Mouse (Mus musculus) embryo, embryonic 9.5 days (tissue): ENCODE measurements around the gene Cyp4f13.

Experiments used
- DNase-seq: peaks from one replicate; pipeline ENCODE4 v3.0.0-alpha.2; 2017; ENCODE audit errors: extremely low spot score

Cyp4f13 gene

DNA sequence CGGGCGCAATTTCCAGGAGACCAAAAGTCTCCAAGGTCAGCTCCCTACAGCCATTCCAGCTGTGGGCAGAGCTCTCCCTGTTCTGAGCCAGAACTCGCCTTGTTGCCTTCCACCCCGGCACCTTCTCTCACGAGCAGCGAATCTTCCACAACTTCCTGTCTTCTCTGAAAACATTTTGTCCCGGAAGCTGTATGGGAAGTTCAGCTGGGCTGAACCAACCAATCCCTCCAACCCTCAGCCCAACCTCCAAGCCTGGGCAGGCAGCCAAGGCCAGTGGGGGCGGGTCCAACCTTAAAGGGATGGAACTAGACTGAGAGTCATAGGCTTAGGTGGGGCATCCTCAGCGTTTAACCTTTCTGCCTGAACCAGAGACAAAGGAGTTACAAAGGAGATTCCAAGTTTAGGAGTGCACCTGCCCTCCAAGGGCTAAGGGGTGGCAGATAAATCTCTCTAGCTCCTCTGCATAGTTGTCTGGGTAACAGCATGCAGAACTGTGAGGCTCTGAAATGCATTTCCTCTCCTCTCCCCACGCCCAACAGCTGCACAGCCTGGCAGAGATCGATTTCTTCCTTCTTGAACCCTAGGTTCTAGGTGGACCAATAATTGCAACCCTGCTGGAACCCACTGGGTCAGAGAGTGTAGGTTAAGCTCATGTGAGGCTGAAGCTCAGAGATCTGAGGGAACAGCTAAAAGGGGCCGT is at the start of gene Cyp4f13:
Cyp4f13 (minus strand) TSS at position 188 of the 700 bp plus-strand sequence.
- DNase-seq, result peak; percentile 37

DNA sequence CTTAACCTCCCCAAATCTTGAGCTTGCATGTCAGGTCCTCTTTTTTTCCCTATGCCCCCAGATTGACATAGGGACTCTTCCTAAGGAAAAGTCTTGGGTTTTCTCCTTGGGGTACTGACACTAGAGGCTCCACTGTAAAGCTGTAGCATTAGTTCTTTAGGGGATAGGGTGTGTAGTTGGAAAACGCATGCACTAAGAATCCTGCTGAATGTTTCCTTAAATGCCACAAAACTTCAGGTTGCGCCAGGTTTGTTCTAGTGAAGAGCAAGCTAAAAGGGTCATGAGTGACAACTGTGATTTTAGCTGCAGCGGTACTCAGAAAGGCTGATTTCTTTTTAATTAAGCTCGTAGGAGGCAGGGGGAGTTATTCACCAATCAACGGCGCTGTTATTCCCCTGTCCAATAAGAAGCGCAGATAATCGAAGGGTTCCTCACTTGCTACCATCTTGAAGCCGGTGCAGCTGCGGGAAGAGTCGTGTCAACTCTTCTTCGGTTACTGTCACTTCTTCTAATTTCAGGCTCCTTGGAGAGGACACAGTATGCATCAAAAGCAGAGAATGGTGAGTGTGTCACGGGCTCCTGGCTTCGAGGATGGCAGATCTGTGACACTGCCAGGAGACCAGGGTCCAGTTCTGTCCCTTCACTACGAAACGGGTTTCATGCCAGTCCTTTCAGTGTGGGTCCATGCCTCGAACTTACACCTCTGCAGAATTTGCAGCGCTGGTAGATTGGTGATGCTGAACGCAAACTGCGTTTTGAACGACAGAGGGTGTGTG is 45.7 kb upstream of the Cyp4f13 start, which contains the start of gene Zfp952:
Zfp952 (plus strand) TSS at position 431 of the 776 bp plus-strand sequence.
- peak; percentile 85 for DNase-seq

DNA sequence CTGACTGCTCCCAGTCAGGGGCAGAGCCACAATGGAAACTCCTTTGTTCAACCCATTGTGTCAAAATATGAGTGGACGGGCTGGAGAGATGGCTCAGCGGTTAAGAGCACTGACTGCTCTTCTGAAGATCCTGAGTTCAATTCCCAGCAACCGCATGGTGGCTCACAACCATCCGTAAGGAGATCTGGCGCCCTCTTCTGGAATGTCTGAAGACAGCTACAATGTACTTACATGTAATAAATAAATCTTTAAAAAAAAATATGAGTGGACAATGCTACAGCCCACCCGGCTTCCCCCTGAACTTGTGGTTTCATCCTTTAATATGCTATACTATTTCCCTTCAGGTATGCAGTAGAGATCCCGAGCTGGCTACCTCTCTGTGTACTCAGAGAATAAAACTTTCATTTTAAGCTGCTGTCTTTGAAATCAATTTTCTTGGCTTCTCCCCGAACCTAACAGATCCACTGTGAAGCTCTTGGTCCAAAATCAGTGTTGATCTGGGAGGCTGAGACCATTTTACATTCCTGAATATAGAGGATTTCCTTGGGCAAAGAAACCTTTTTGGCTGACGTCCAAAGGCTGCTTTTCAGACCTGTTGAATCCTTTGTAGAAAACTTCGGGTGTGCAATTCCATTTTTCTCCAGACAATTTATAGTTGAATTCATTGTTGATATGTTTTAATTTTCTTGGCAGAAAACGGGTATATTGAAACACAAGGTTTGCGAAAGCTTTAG is 44.9 kb upstream of the Cyp4f13 start:
- no peak for DNase-seq

DNA sequence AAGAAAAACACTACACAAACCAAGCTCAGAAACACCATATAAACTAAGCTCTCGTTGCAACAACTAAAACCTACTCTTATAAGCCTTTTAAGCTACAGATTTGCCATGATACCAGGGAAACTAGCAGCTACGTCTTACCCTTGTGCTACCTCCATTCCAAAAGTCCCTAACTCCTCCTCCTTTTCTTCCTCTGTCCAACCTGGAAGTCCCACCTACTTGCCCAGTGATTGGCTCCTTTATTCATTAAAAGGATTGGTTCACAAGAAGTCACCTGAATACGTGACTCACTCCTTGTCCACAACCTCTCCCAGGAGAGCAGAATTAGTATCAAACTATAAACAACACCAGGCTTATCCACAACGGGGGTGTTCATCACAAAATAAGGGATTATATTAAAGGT is 39.1 kb upstream of the Cyp4f13 start:
- DNase-seq, result no peak

DNA sequence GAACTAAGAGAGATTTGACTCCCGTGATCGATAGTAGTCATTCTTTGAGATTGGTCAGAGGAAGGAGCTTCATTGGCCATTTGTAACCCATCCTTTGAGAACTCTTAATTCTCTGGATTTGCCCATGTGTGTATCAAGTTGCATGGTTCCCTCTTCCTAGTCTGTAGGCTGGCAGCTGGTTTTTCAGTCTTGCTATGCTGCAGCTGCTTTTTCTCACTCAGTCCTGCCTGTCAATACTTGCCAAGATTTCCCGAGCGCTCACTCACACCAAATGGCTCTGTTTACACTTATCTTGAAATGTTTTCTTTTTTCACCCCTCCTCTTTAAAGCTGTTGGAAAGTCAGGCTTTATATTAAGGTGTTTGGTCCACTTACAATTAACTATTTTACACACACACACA is 34.2 kb upstream of the Cyp4f13 start:
- DNase-seq, result no peak

DNA sequence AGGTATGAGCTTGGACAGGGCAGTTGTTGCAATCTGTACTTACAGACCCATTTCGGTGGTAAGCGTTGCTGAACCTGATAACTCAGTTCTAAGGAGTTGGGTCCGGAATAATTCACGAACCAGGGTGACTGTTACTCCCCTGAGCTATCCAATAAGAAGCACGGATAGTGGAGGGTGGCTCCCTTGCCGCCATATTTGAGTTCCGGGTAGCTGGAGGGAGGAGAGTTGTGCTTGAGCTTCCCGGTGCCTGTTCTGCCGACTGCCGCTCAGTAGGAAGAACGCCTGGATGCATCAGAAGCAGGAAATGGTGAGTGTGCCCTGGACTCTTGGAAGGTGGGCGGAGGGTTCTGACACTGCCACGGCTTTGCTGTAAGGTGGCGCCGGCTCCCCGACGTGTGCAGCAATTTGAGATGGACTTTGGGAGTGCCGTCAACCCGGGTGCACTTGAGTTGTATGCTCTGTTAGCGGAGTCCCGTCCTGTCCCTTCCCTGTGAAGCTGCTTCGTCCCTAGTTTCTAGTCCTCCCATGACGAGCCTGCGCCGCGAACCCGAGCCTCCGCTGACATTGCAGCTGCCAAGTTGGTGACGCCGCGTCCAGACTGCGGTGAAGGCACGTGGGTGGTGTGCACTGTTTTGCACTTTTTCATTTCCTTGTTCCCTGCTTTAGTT is 18.6 kb upstream of the Cyp4f13 start, which contains the start of gene Zfp472:
Zfp472 (plus strand) TSS at position 192 of the 668 bp plus-strand sequence.
- DNase-seq, result peak; percentile 94

DNA sequence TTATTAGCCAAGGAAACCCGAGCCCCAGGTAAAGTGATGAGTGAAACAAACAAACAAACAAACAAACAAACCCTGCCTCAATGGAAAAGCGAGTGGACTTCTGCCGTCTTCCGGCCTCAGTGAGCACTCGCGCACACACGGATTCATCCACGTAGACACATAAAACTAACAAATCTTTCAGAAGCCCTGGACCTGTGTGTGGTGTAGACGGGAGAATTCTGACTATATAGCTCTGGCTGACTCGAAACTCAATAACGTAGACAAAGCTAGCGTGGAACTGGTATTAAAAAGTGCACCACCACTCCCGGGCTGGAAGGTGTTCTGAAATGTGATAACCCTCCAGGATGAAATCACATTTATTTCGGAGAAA is 18.0 kb upstream of the Cyp4f13 start:
- no peak for DNase-seq

DNA sequence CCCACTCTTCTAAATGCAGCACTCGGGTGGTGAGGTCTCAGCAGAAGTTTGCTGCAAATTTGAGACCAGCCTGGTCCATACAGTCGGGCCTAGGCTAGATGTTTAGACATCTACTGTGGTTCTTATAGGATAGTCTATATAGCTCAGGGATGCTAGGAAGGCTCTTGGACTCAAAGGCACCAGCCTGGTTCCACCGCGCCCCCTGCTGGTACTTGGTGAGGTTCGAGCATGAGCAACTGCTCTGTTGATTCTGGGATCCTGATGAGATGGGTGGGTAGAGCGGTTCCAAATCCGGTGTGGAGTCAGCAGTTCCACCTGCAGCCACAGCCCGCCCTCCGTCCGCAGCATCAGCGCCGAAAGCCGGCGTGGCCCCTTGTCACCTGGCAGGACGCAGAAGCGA is 4.2 kb upstream of the Cyp4f13 start:
- DNase-seq, result peak; percentile 43

DNA sequence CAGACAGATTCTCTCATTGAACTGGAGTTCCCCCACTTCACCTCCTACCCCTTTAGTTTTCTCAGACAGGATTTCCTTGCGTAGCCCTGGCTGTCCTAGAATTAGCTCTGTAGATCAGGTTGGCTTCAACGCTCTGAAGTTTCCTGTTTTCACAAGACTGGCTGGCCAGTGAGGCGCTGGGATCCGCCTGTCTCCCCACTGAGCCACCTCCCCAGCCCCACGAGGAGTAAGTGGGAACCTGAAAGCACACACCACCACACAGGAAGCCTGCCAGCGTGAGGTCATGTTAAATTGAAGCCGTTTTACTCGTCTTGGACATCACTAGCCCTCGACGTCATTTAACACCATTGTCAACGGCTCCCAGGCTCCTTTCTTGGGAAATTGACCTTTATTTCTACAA is 3.8 kb upstream of the Cyp4f13 start:
- DNase-seq, result no peak

DNA sequence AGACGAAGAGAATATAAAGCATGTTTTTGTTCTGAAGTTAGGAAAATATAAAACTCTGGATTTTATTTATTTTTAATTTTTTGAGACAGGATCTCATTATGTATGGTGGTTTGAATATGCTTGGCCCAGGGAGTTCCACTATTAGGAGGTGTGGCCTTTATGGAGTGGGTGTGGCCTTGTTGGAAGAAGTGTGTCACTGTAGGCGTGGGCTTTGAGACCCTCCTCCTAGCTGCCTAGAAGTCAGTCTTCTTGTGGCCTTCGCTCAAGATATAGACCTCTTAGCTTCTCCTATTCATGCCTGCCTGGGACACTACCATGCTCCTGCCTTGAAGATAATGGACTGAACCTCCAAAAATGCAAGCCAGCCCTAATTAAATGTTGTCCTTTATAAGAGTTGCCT is 2.9 kb upstream of the Cyp4f13 start:
- DNase-seq, result no peak

DNA sequence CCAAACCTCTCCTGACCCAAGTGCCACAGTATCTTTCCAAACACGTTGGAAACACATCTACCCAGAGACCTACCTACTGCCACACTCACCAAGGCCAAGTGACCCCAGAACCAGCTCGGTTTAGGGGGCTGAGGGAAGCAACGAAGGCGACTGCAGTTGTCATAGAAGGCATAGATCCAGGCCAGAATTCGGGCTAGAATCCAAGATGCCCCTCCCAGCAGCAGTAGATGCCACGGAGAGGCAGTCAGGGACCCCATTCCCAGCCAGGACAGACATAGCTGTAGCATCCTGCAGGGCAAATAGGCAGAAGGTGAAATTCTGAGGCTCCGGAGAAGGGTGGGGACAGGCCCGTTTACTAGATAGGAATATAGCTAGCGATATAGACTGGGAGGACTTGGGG is 486 bp downstream of the Cyp4f13 start:
- DNase-seq, result no peak

DNA sequence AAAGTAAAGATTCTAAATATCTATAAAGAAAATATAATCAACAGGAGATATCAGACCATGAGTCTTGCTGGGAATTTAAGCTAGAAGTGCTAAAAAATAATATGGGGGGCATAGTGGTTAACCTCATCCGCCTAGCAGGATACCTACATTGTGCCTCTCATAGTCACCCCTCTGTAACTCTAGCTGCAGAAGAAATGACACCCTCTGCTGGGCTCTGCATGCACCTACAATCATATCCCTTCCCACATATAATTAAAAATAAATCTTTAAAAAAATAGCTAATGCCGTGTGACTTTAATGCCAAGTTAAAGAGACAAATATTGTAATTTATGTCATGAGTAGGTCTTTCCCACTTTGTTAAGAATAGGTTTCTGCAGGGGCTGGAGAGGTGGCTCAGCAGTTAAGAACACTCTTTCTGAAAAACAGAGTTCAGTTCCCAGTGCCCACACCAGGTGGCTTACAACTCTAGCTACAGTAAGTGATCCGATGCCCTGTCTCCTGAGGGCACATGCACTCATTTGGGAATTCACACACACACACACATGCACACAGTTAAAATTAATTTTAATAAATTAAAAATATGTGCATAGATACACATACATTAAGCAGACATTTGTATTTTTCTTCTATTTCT is 2.7 kb downstream of the Cyp4f13 start:
- DNase-seq, result no peak

DNA sequence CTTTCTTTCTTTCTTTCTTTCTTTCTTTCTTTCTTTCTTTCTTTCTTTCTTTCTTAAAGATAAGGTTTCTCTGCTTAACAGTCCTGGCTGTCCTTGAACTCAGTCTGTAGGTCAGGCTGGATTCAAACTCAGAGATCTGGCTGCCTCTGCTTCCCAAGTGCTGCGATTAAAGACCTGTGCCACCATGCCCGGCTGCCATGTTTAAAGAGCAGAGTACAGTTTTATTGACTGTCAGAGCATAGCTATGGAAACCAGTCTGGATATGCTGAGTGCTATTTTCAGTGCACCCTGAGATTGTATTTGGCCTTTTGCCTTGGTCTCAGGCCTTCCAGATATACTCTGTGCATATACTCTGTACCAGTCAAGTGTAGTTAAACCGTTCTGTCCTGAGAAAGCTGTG is 3.5 kb downstream of the Cyp4f13 start:
- DNase-seq, result no peak

DNA sequence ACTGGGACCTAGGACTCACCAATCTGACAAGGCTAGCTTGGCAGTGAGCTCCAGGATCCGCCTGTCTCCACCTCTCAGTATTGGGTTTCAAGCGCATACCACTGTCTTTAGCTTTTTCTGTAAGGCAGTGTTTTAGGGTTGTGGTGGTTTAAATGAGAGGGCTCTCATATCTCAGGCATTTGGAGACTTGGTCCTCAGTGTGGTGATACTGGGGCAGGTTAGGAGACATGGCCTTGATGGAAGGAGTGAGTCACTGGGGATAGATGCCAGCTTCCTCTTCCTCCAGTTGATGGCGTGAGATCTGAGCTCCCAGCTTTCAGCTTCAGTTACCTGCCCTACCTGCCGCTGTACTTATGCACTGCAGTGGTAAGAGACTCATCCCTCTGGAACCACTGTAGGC is 7.4 kb downstream of the Cyp4f13 start:
- no peak for DNase-seq

DNA sequence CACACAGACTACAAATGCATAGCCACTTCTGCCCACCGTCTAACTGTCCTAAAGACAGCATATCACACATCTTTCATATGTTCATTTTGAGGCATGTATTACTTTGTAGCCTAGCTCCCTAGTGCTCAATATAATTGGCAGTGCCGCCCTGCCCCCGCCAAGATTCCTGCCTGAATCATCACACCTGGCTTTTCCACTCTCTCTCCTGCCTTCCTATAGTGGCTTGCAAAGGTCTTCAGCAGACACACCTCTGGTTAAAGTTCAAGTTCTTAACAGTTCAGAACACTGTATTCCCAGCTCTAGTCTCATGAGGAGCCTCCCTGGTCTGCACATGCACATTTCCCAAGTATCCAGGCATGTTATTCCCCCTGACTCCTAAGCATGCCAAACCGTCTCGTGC is 19.4 kb downstream of the Cyp4f13 start:
- no peak for DNase-seq

DNA sequence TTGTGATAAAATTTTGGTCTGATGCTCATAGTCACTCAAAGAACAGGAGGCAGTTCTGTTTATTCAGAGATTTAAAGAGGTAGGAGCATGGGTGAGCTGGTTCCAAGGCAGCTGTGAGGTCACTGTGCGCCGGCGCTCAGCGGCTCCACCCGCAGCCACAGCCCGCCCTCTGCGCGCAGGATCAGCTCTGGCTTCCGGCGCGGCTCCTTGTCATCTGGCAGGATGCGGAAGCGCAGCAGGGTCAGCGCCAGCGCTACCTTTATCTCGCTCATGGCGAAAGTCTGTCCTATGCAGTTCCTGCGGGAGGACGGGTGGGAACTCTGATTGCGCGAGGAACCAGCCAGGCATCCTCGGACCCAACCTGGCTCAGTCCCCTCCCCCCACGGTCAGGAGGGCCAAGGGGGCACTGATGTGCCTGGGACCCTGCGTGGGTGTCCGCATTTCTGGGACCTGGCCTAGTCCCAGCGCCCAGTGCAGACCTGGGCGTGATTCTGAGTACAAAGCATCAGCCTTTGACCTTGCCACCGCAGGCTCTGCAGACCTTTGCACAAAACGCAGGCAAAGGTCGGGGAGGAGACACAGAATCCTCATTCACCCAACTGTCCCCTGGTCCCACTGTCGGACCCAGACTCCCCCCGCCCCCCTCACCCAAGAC is 22.4 kb downstream of the Cyp4f13 start:
- peak; percentile 82 for DNase-seq

DNA sequence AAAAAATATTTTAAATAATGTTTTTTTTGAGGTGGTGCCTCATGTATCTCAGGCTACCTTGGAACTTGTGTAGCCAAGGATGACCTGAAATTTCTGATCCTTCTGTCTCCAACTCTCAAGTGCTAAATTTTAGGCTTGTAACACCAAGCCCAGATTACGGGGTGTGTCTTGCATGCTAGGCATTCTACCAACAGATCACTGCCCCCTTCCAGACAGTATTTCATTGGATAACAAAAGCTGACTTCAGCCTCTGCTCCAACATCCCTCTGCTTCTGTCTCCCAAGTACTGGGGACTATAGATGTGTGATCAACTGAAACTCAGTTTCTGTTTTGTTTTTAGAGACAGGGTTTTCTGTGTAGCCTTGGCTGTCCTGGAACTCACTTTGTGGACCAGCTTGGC is 23.5 kb downstream of the Cyp4f13 start:
- DNase-seq, result no peak

DNA sequence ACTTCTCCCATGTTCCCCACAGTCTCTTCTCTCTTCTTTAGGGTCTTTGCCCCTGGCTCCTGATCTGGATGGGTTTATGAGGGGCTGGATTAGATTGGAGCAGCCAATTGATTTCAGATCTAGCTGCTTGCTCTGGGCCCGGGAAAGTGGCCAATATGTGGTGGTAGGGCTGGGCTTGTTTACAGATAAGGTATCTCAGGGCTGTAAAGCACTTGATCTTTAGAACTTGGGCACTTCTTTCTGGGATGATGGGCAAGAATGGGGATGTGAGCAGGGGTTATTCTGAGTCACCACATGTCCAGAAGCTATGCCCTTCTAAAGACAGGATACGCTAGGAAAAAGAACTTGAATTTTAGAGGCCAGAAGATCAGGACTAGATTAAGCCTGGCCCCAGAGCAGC is 28.1 kb downstream of the Cyp4f13 start:
- no peak for DNase-seq

DNA sequence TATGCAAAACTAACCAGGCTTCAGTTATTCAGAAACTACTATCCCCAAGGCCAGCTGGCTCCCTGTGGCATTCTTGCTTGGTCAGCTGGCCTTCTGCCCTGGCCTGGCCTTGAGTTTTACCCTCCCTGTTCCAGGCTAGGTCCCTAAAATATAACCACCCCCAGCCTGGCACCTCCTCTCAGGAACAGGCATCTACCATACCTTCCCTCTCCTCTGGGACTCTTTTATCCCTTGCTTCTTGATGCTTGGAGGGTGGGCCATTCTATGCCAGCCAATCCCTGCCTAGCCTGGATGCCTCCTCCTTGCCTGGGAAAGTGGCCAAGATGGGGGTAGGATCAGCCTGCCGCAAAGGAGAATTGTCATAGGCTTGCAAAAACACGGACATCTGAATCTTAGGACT is 30.1 kb downstream of the Cyp4f13 start, which contains the start of gene Cyp4f14:
Cyp4f14 (minus strand) TSS at position 212 of the 400 bp plus-strand sequence.
- DNase-seq, result no peak

DNA sequence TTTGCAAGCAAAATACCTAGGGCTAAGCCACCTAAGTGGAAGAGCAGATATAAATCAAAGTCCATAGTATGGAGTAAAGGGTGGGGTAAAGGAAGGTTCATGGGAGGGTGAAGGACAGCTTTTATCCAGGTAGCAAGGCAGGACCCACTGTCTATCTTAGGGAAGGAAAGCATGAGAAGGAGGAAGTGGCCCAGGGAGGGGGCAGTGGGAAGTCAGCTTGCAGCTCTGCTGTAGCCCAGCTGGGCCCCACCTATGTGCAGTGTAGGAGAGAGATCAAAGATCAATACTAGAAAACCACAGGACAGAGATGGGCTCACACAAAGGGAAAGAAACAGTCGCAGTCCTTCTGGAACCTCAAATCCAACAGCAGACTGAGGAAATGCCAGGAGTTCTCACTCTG is 31.1 kb downstream of the Cyp4f13 start:
- DNase-seq, result no peak

DNA sequence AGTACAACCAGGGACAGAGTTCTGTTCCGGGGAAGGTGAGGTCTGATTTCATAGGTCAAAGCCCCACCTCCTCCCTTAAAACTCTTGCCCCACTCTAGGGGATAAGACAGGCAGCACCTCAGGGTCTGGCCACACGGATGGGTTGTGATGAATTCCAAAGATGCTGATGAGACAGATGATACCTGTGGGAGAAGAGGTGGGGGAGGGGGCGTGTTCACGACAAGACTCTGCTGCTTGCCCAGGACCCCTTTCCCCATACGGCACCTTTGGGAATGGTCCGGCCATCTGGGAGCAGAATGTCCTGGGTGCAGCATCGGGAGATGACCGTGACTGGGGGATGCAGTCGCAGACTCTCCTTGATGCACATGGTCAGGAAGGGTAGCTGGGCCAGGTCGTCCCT is 41.0 kb downstream of the Cyp4f13 start:
- no peak for DNase-seq
